In the genomic region with DNA sequence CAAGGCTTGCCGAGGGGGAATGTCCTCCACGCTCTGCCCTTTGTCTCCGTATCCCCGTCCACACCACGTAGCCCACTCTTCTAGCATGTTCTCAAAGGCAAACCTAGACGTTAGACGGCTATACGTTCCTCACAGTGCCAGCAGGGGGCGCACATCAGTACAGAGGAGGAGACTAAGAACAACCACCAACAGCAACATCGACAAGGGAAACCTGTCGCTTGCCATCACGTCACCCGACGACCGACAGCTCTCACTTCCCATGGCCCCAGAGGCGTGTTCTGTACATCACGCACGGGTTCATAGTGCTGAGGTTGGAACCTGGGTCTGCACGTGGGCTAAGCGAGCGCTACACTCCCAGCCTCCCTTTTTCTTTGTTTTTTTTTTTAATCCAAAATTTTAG, we compare ENCODE assay signal across 9 mouse cellular contexts.
DNase-seq lines count a peak whose midpoint lies in the region; ATAC-seq and TF ChIP-seq lines count a peak whose summit lies in the region.
"Had no signal": no experiment of that assay in that cellular context is flagged by ENCODE, and none has a peak within 500 bp of the region (broad histone marks: within the 10 kb centered on the region; RNA-seq: fewer than 3 reads in every experiment).

No protein-coding gene starts in this region.

- 55% methylated on average over 21 of the region's 21 CpGs for WGBS in heart, postnatal 0 days
- 64% methylated on average over 21 of the region's 21 CpGs for WGBS in embryonic facial prominence, embryonic 11.5 days

- no peak overlapping the region for H3K27ac ChIP-seq in heart, postnatal 0 days (ENCODE audit: low read depth)
- no peak overlapping the region for H3K27ac ChIP-seq in testis, adult 2 months (ENCODE audit: control insufficient read depth, insufficient read depth, low read depth, low read length)
- no peak overlapping the region for H3K27ac ChIP-seq in embryonic facial prominence, embryonic 11.5 days (replicated peaks; ENCODE audit: low read depth, low read length)
- H3K27ac ChIP-seq: lung, embryonic 15.5 days had no signal

- DNase-seq in heart, postnatal 0 days (ENCODE audit: low spot score): no peak
- no peak for DNase-seq in heart, adult 9 months (ENCODE audit: low spot score in 2 of 2)
- DNase-seq in testis, postnatal 14 days (ENCODE audit: low spot score): no peak
- peak; percentile 6 for DNase-seq in embryonic facial prominence, embryonic 11.5 days (ENCODE audit: low spot score)
- peak; percentile 43 for DNase-seq in thymus, postnatal 25 days
- DNase-seq in layer of hippocampus, adult 18-20 months (ENCODE audit: low spot score in 2 of 2): no peak
- DNase-seq in spleen, adult 12 weeks (ENCODE audit: low spot score): no peak

- no peaks in the 10 kb centered on the region for H3K9me3 ChIP-seq in heart, postnatal 0 days (replicated peaks; ENCODE audit: control insufficient read depth, low read length)
- H3K9me3 ChIP-seq in embryonic facial prominence, embryonic 11.5 days (replicated peaks; ENCODE audit: control insufficient read depth, low read length): no peaks in the 10 kb centered on the region
- H3K9me3 ChIP-seq: lung, embryonic 15.5 days had no signal

- no peak overlapping the region for H3K4me3 ChIP-seq in heart, postnatal 0 days (ENCODE audit: low read depth, low read length)
- no peak overlapping the region for H3K4me3 ChIP-seq in testis, adult 2 months (ENCODE audit: control insufficient read depth, low read depth, low read length)
- H3K4me3 ChIP-seq in embryonic facial prominence, embryonic 11.5 days (ENCODE audit: low read depth, low read length): no peak overlapping the region
- H3K4me3 ChIP-seq: lung, embryonic 15.5 days had no signal

- no peak overlapping the region for H3K9ac ChIP-seq in heart, postnatal 0 days (replicated peaks; ENCODE audit: low read depth, low read length)
- no peak overlapping the region for H3K9ac ChIP-seq in embryonic facial prominence, embryonic 11.5 days (replicated peaks; ENCODE audit: low read length)
- H3K9ac ChIP-seq: lung, embryonic 15.5 days had no signal

- TF ChIP-seq EP300 in heart, postnatal 0 days (IDR thresholded peaks at IDR 0.05; ENCODE audit: low read depth): no peak

- H3K4me2 ChIP-seq in heart, postnatal 0 days (ENCODE audit: low read depth, low read length): no peak overlapping the region
- H3K4me2 ChIP-seq in embryonic facial prominence, embryonic 11.5 days (ENCODE audit: low read depth, low read length): no peak overlapping the region
- H3K4me2 ChIP-seq: lung, embryonic 15.5 days had no signal

- TF ChIP-seq CTCF in heart, postnatal 0 days (IDR thresholded peaks at IDR 0.05; ENCODE audit: low read depth): peak; percentile 39
- TF ChIP-seq CTCF in testis, adult 2 months (IDR thresholded peaks at IDR 0.05; ENCODE audit: control insufficient read depth, insufficient read depth, insufficient replicate concordance, low read depth, low read length): peak; percentile 91

- ATAC-seq in heart, postnatal 0 days (ENCODE audit: insufficient read depth, low read depth): no peak
- ATAC-seq in embryonic facial prominence, embryonic 11.5 days (replicated peaks; ENCODE audit: insufficient number of reproducible peaks, low FRiP score, low TSS enrichment, low read depth): no peak

- no peaks in the 10 kb centered on the region; the same call in 1 of the 2 replicates for H3K4me1 ChIP-seq in heart, postnatal 0 days (ENCODE audit: control insufficient read depth, insufficient read depth)
- H3K4me1 ChIP-seq in testis, adult 2 months (ENCODE audit: control insufficient read depth, insufficient read depth, low read length): peaks cover 11% of the 10 kb centered on the region
- H3K4me1 ChIP-seq in embryonic facial prominence, embryonic 11.5 days (ENCODE audit: control insufficient read depth, insufficient read depth, low read length): no peaks in the 10 kb centered on the region

- no peaks in the 10 kb centered on the region for H3K36me3 ChIP-seq in heart, postnatal 0 days (replicated peaks; ENCODE audit: control insufficient read depth, insufficient read depth, low read length)
- H3K36me3 ChIP-seq in testis, adult 2 months (ENCODE audit: control insufficient read depth, insufficient read depth, low read length): no peaks in the 10 kb centered on the region
- no peaks in the 10 kb centered on the region for H3K36me3 ChIP-seq in embryonic facial prominence, embryonic 11.5 days (replicated peaks; ENCODE audit: control insufficient read depth, insufficient read depth, low read depth, low read length)
- H3K36me3 ChIP-seq: lung, embryonic 15.5 days had no signal

- no peak for TF ChIP-seq POLR2A in testis, adult 2 months (IDR thresholded peaks at IDR 0.05; ENCODE audit: control insufficient read depth, low read depth, low read length)

- no peaks in the 10 kb centered on the region for H3K27me3 ChIP-seq in heart, postnatal 0 days (ENCODE audit: control insufficient read depth, insufficient read depth, low read length)
- no peaks in the 10 kb centered on the region for H3K27me3 ChIP-seq in testis, adult 2 months (ENCODE audit: control insufficient read depth, insufficient read depth, low read length)
- no peaks in the 10 kb centered on the region for H3K27me3 ChIP-seq in embryonic facial prominence, embryonic 11.5 days (ENCODE audit: control insufficient read depth, insufficient read depth, low read length)
- H3K27me3 ChIP-seq: lung, embryonic 15.5 days had no signal

Comparison
In these comparisons a context has a peak if more than half of its experiments do, and no peak if none do; other contexts are left out.
1. DNase-seq: peak in embryonic facial prominence, embryonic 11.5 days (single experiment) and thymus, postnatal 25 days (single experiment); none in heart, postnatal 0 days (single experiment), heart, adult 9 months (0 of 2), testis, postnatal 14 days (single experiment), layer of hippocampus, adult 18-20 months (0 of 2) and spleen, adult 12 weeks (single experiment).